Mouse (Mus musculus) MEL (cell line): ENCODE results near the gene Crebbp. TPM values are rescaled to one million over a fixed set of nuclear protein-coding genes. Genes with fewer than 3 reads are reported as not detected.

Experiments
- DNase-seq: peaks from one replicate; pipeline ENCODE4 v3.0.0; 2011; ENCODE audit warnings: low read depth, low spot score
- H3K27ac ChIP-seq: 2 replicates; pipeline ENCODE4 v1.5.1; 2012; ENCODE audit warnings: low read depth, mild to moderate bottlenecking, control low read depth, low read length, moderate library complexity; ENCODE audit not compliant: control insufficient read depth
- H3K27me3 ChIP-seq, 2 experiments: fragments of 150-350 bp in 1 of 2; sonication (generic) in 1 of 2; 2 replicates each; pipeline ENCODE4 v1.6.1; 2012; ENCODE audit warnings: low read length in 2 of 2, mild to moderate bottlenecking in 2 of 2, improper control_type of control experiment in 1 of 2, moderate library complexity in 1 of 2; ENCODE audit not compliant: insufficient read depth in 2 of 2, control insufficient read depth in 1 of 2
- H3K36me3 ChIP-seq, 2 experiments: 2 replicates each; pipeline ENCODE4 v1.6.1; 2012 to 2014; ENCODE audit warnings: low read length in 2 of 2, improper control_type of control experiment in 1 of 2, inconsistent platforms in 1 of 2, mild to moderate bottlenecking in 1 of 2; ENCODE audit not compliant: insufficient read depth in 2 of 2, control insufficient read depth in 1 of 2
- H3K4me1 ChIP-seq, 2 experiments: fragments of 150-350 bp in 1 of 2; sonication (generic) in 1 of 2; 2 replicates each; pipeline ENCODE4 v1.6.1; 2012; ENCODE audit warnings: low read length in 2 of 2, improper control_type of control experiment in 1 of 2, mild to moderate bottlenecking in 1 of 2; ENCODE audit not compliant: insufficient read depth in 2 of 2, control insufficient read depth in 1 of 2
- H3K4me3 ChIP-seq, 2 experiments: fragments of 150-350 bp in 1 of 2; sonication (generic) in 1 of 2; 2 replicates each; pipeline ENCODE4 v1.5.1; 2012; ENCODE audit warnings: low read depth in 2 of 2, low read length in 2 of 2, mild to moderate bottlenecking in 2 of 2, moderate library complexity in 2 of 2, control low read depth in 1 of 2, improper control_type of control experiment in 1 of 2; ENCODE audit not compliant: control insufficient read depth in 1 of 2, insufficient read depth in 1 of 2
- H3K79me2 ChIP-seq: 2 replicates; pipeline ENCODE4 v1.6.1; 2012; ENCODE audit warnings: mild to moderate bottlenecking, low read length, moderate library complexity; ENCODE audit not compliant: control insufficient read depth, poor library complexity, insufficient read depth
- H3K9ac ChIP-seq: 2 replicates; pipeline ENCODE4 v1.6.1; 2012; ENCODE audit warnings: low read depth, mild to moderate bottlenecking, control low read depth, low read length, moderate library complexity; ENCODE audit not compliant: control insufficient read depth, poor library complexity, severe bottlenecking
- H3K9me3 ChIP-seq: fragments of 150-350 bp; sonication (generic); replicated peaks from 2 replicates; pipeline ENCODE4 v1.6.1; 2012; ENCODE audit warnings: mild to moderate bottlenecking, low read length, improper control_type of control experiment, moderate library complexity; ENCODE audit not compliant: insufficient read depth
- BHLHE40 ChIP-seq: IDR thresholded peaks from 2 replicates; pipeline ENCODE4 v1.6.1; 2012; ENCODE audit warnings: low read depth, mild to moderate bottlenecking, inconsistent platforms, low read length, improper control_type of control experiment, borderline replicate concordance
- CHD1 ChIP-seq: IDR thresholded peaks from 2 replicates; pipeline ENCODE4 v1.6.1; 2012; ENCODE audit warnings: low read depth, mild to moderate bottlenecking, inconsistent platforms, low read length, improper control_type of control experiment
- CHD2 ChIP-seq: IDR thresholded peaks from 2 replicates; pipeline ENCODE4 v1.6.1; 2011; ENCODE audit warnings: low read length, improper control_type of control experiment
- E2F4 ChIP-seq: IDR thresholded peaks from 2 replicates; pipeline ENCODE4 v1.6.1; 2011; ENCODE audit warnings: low read depth, low read length, improper control_type of control experiment, borderline replicate concordance
- EP300 ChIP-seq, 2 experiments: IDR thresholded peaks; 2 replicates each; pipeline ENCODE4 v1.6.1; 2011; ENCODE audit warnings: improper control_type of control experiment in 2 of 2, low read length in 2 of 2, low read depth in 1 of 2, mild to moderate bottlenecking in 1 of 2
- ETS1 ChIP-seq: IDR thresholded peaks from 2 replicates; pipeline ENCODE4 v1.6.1; 2012; ENCODE audit warnings: low read depth, mild to moderate bottlenecking, inconsistent platforms, low read length, improper control_type of control experiment, moderate library complexity
- GATA1 ChIP-seq: IDR thresholded peaks from 2 replicates; pipeline ENCODE4 v1.6.1; 2011; ENCODE audit warnings: low read depth, low read length, improper control_type of control experiment
- JUND ChIP-seq: IDR thresholded peaks from 2 replicates; pipeline ENCODE4 v1.6.1; 2011; ENCODE audit warnings: low read depth, mild to moderate bottlenecking, improper control_type of control experiment, low read length
- KAT2A ChIP-seq: conservative IDR thresholded peaks from 2 replicates; pipeline ENCODE4 v1.6.1; 2012; ENCODE audit warnings: low read depth, low read length, improper control_type of control experiment, inconsistent platforms
- MAFK ChIP-seq: IDR thresholded peaks from 2 replicates; pipeline ENCODE4 v1.6.1; 2011; ENCODE audit warnings: low read depth, mild to moderate bottlenecking, low read length, improper control_type of control experiment, borderline replicate concordance
- MAZ ChIP-seq: IDR thresholded peaks from 2 replicates; pipeline ENCODE4 v1.6.1; 2012; ENCODE audit warnings: low read depth, mild to moderate bottlenecking, inconsistent platforms, low read length, improper control_type of control experiment
- MEF2A ChIP-seq: IDR thresholded peaks from 2 replicates; pipeline ENCODE4 v1.6.1; 2014; ENCODE audit warnings: low read depth, mild to moderate bottlenecking, inconsistent platforms, low read length, improper control_type of control experiment; ENCODE audit not compliant: poor library complexity, insufficient replicate concordance, severe bottlenecking; ENCODE audit errors: extremely low read depth
- MXI1 ChIP-seq: IDR thresholded peaks from 2 replicates; pipeline ENCODE4 v1.6.1; 2011; ENCODE audit warnings: mild to moderate bottlenecking, low read depth, low read length, improper control_type of control experiment
- MYB ChIP-seq: IDR thresholded peaks from 2 replicates; pipeline ENCODE4 v1.6.1; 2011; ENCODE audit warnings: mild to moderate bottlenecking, low read depth, low read length, improper control_type of control experiment
- NELFE ChIP-seq: IDR thresholded peaks from 2 replicates; pipeline ENCODE4 v1.6.1; 2011; ENCODE audit warnings: low read depth, low read length, improper control_type of control experiment
- NRF1 ChIP-seq: IDR thresholded peaks from 2 replicates; pipeline ENCODE4 v1.6.1; 2014; ENCODE audit warnings: low read depth, mild to moderate bottlenecking, inconsistent platforms, low read length, improper control_type of control experiment, moderate library complexity; ENCODE audit not compliant: poor library complexity, insufficient read depth, severe bottlenecking
- POLR2A ChIP-seq, 2 experiments: IDR thresholded peaks; 2 replicates each; pipeline ENCODE4 v1.6.1; 2011 to 2012; ENCODE audit warnings: low read length in 2 of 2, mild to moderate bottlenecking in 2 of 2, control low read depth in 1 of 2, improper control_type of control experiment in 1 of 2, low read depth in 1 of 2, moderate library complexity in 1 of 2; ENCODE audit not compliant: control insufficient read depth in 1 of 2, insufficient read depth in 1 of 2, poor library complexity in 1 of 2
- POLR2AphosphoS5 ChIP-seq: IDR thresholded peaks from 2 replicates; pipeline ENCODE4 v1.6.1; 2012; ENCODE audit warnings: low read depth, borderline replicate concordance, mild to moderate bottlenecking, inconsistent platforms, low read length, moderate library complexity, mixed read lengths
- SIN3A ChIP-seq: IDR thresholded peaks from 2 replicates; pipeline ENCODE4 v1.6.1; 2012; ENCODE audit warnings: low read length, improper control_type of control experiment, inconsistent platforms
- TBP ChIP-seq: IDR thresholded peaks from 2 replicates; pipeline ENCODE4 v1.8.0; 2011; ENCODE audit warnings: low read depth, low read length, improper control_type of control experiment
- TCF12 ChIP-seq: IDR thresholded peaks from 2 replicates; pipeline ENCODE4 v1.6.1; 2014; ENCODE audit warnings: low read depth, mild to moderate bottlenecking, inconsistent platforms, low read length, improper control_type of control experiment, moderate library complexity
- USF1 ChIP-seq: IDR thresholded peaks from 2 replicates; pipeline ENCODE4 v1.6.1; 2014; ENCODE audit warnings: low read depth, mild to moderate bottlenecking, inconsistent platforms, low read length, improper control_type of control experiment, moderate library complexity
- USF2 ChIP-seq, 2 experiments: IDR thresholded peaks; 2 replicates each; pipeline ENCODE4 v1.6.1; 2011 to 2012; ENCODE audit warnings: improper control_type of control experiment in 2 of 2, low read length in 2 of 2, borderline replicate concordance in 1 of 2, inconsistent platforms in 1 of 2, low read depth in 1 of 2, mild to moderate bottlenecking in 1 of 2; ENCODE audit not compliant: insufficient read depth in 1 of 2
- ZC3H11A ChIP-seq: IDR thresholded peaks from 2 replicates; pipeline ENCODE4 v1.6.1; 2012; ENCODE audit warnings: low read depth, mild to moderate bottlenecking, inconsistent platforms, low read length, improper control_type of control experiment
- ZMIZ1 ChIP-seq: IDR thresholded peaks from 2 replicates; pipeline ENCODE4 v1.6.1; 2012; ENCODE audit warnings: low read depth, mild to moderate bottlenecking, inconsistent platforms, low read length, improper control_type of control experiment, moderate library complexity
- ZNF384 ChIP-seq: IDR thresholded peaks from 2 replicates; pipeline ENCODE4 v1.6.1; 2012; ENCODE audit warnings: low read depth, mild to moderate bottlenecking, inconsistent platforms, low read length, improper control_type of control experiment
- polyA plus RNA-seq, 2 experiments: library from polyadenylated mRNA; stranded (reverse) in 1 of 2; unstranded in 1 of 2; fragments of >175 nt in 1 of 2; fragments of >200 nt in 1 of 2; gene quantifications; 2 replicates each; pipeline versions ENCODE4 v1.2.1 to v1.2.4; 2012; ENCODE audit warnings: low replicate concordance in 2 of 2, low read depth in 1 of 2; ENCODE audit not compliant: insufficient read length in 2 of 2, insufficient read depth in 1 of 2, missing spikeins in 1 of 2
- total RNA-seq: library from RNA; depleted of rRNA; stranded (reverse); fragments of 300-350 nt; gene quantifications from 2 replicates; pipeline ENCODE4 v1.2.3, GENCODE M21; 2012

Crebbp gene
- total and polyA plus RNA-seq, 3 experiments: 4.7 to 145 (median 7.0) TPM

DNA sequence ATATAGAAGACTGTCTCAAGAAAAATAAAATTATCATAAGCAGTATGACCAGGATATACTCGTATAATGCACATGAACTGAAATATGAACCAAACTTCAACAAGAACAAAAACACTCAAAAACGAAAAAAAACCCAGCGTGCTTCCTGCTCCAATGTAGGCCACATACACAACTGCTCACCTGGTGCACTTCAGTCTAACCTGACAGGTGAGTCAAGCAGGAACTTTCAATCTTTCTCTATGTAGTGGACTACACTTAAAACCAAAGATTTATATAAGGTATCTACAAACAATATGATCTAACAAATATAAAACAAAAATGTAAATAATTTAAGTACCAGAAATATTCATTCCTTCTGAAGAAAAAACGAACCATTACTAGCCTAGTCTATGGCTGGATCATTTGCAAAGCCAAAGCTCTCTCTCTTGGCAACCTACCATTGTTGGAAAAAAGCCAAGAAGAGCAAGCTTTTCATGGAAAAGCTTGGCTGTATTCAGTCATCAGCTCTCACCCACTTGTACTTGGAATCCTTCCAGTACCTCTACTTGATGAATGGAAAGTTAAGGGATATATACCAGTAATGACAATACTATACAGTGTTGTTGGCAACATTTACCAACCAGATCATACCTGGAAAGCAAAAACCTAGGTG, 53.4 kb downstream of the Crebbp start:
- Histone ChIP-seq H3K79me2 (peaks cover 2% of the 10 kb centered on the region), H3K4me3 (no peak overlapping the region), H3K9ac (no peak overlapping the region)
- TF ChIP-seq CHD1: no peak
- no peak for TF ChIP-seq MAZ
- TF ChIP-seq POLR2AphosphoS5: no peak
- TF ChIP-seq NELFE: no peak
- no peak for TF ChIP-seq POLR2A (IDR thresholded peaks at IDR 0.05; ENCODE audit: control insufficient read depth in 1 of 2, insufficient read depth in 1 of 2, low read depth in 1 of 2, low read length in 2 of 2, poor library complexity in 1 of 2)
- no peak for TF ChIP-seq ZMIZ1
- TF ChIP-seq ZNF384: no peak
- no peak for TF ChIP-seq MAFK
- no peak for TF ChIP-seq NRF1
- no peak for TF ChIP-seq BHLHE40
- no peak for TF ChIP-seq USF2 (IDR thresholded peaks at IDR 0.05; ENCODE audit: borderline replicate concordance in 1 of 2, insufficient read depth in 1 of 2, low read depth in 1 of 2, low read length in 2 of 2)
- no peak for TF ChIP-seq MYB
- TF ChIP-seq GATA1: no peak
- TF ChIP-seq CHD2: no peak
- TF ChIP-seq ZC3H11A: no peak
- TF ChIP-seq, all 39 proteins: peak for 0
- Histone ChIP-seq H3K27me3 (no peaks in the 10 kb centered on the region), H3K9me3 (no peaks in the 10 kb centered on the region), H3K27ac (no peak overlapping the region), H3K4me1 (no peaks in the 10 kb centered on the region), H3K36me3 (no peaks in the 10 kb centered on the region; a peak in 1 of 4 replicates)
- DNase-seq: no peak

DNA sequence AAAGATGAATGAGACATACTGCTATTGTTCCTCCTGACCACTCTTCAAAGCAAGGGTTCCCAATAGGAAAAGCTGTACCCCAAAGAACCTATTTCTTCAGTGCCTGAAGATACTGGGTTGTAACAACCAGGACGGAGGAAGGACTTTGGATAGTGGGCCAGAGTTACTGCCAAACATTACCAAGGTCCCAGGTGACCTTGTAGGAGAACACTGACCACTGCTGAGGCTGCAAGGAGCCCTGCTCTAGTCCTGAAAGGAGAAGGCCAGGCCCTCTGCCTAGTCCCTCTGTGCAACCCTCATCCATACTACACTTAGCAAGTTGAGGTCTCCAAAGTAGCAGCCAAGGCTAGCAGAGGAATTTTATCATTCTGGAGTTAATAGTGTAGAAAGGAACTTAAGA, 60.7 kb downstream of the Crebbp start:
- no peak for TF ChIP-seq MEF2A
- TF ChIP-seq TBP: no peak
- no peak for TF ChIP-seq ETS1
- TF ChIP-seq MAZ: no peak
- TF ChIP-seq USF1: no peak
- TF ChIP-seq SIN3A: no peak
- no peak for TF ChIP-seq JUND
- TF ChIP-seq KAT2A: no peak
- no peak for TF ChIP-seq MXI1
- TF ChIP-seq POLR2A (IDR thresholded peaks at IDR 0.05; ENCODE audit: control insufficient read depth in 1 of 2, insufficient read depth in 1 of 2, low read depth in 1 of 2, low read length in 2 of 2, poor library complexity in 1 of 2): no peak
- TF ChIP-seq E2F4: no peak
- no peak for TF ChIP-seq TCF12
- TF ChIP-seq EP300 (IDR thresholded peaks at IDR 0.05; ENCODE audit: low read depth in 1 of 2, low read length in 2 of 2): no peak
- no peak for TF ChIP-seq ZMIZ1
- no peaks in the 10 kb centered on the region; a peak in 1 of 4 replicates for H3K36me3 ChIP-seq

More for the DNA sequence above, 60.7 kb downstream of the Crebbp start:
- no peaks in the 10 kb centered on the region for H3K27me3 ChIP-seq
- H3K9ac ChIP-seq: no peak overlapping the region
- H3K79me2 ChIP-seq: peaks cover 2% of the 10 kb centered on the region; the same call in 1 of the 2 replicates
- no peaks in the 10 kb centered on the region for H3K9me3 ChIP-seq
- DNase-seq: no peak
- H3K27ac ChIP-seq: no peak overlapping the region
- no peaks in the 10 kb centered on the region for H3K4me1 ChIP-seq
- H3K4me3 ChIP-seq: no peak overlapping the region
